Comparison of ENCODE assay signal across 9 mouse cellular contexts in the genomic region with DNA sequence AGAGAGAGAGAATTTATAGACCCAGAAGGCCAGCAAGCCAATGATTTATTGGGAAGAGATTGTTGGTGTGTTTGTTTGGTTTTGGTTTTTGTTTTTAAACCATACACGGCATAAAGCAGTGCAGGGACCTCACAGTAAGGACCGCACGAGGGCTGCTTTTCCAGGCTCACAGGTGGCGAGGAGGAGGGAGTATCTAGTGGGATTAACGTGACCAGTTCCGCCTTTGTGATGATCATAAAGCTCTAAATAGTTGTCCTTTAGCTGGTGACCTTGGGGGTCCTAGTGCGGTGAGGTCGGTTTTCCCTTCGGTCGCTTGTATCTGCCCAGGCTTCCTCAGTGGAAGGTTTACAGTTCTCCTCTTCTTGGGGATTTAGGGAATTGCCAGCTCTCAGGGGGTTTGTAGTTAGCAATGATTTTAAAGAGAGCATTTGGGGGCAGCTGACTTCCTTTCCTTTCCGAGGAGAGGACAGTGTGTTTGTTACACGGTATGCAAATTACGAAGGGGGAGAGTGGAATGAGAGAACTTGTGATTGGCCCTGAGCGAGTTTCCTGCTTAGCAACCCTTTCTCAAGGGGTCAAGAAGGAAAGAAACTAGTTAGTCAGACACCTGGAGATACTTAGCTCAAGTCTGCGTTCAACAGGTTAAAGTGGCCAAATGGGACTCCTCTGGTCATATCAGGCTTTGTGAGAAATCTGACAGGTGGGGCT. TPM values are rescaled to one million over a fixed set of nuclear protein-coding genes. Genes with fewer than 3 reads are reported as not detected.
DNase-seq lines count a peak whose midpoint lies in the region; ATAC-seq lines count a peak whose summit lies in the region.
"Had no signal": no experiment of that assay in that cellular context is flagged by ENCODE, and none has a peak within 500 bp of the region (broad histone marks: within the 10 kb centered on the region; RNA-seq: fewer than 3 reads in every experiment).

No protein-coding gene starts in this region.

- DNase-seq in midbrain, embryonic 11.5 days (ENCODE audit: low spot score, missing footprints) = peak; percentile 77
- peak; percentile 39 for DNase-seq in kidney, postnatal 14 days
- DNase-seq in splenic B cell, adult 2 months (ENCODE audit: low read depth, low spot score) = peak; percentile 54
- DNase-seq in right cerebral cortex, postnatal 4 days = no peak
- DNase-seq in left cerebral cortex, adult 18-20 months (ENCODE audit: low spot score in 2 of 2) = no peak
- DNase-seq: cerebellum, adult 11-12 months had no signal

- H3K9me3 ChIP-seq in midbrain, embryonic 11.5 days (ENCODE audit: control insufficient read depth, low read length) = no peaks in the 10 kb centered on the region
- H3K9me3 ChIP-seq in midbrain, embryonic 13.5 days = no peaks in the 10 kb centered on the region
- H3K9me3 ChIP-seq: neural tube, embryonic 13.5 days had no signal

- no peak overlapping the region for H3K4me2 ChIP-seq in midbrain, embryonic 11.5 days
- no peak overlapping the region for H3K4me2 ChIP-seq in midbrain, embryonic 13.5 days (replicated peaks)
- H3K4me2 ChIP-seq: neural tube, embryonic 13.5 days had no signal

- H3K36me3 ChIP-seq in midbrain, embryonic 11.5 days (ENCODE audit: control insufficient read depth, insufficient read depth, low read length) = no peaks in the 10 kb centered on the region
- no peaks in the 10 kb centered on the region for H3K36me3 ChIP-seq in midbrain, embryonic 13.5 days
- no peaks in the 10 kb centered on the region for H3K36me3 ChIP-seq in splenic B cell, adult 2 months (ENCODE audit: control insufficient read depth, insufficient read depth, low read length, poor library complexity, severe bottlenecking)
- H3K36me3 ChIP-seq: neural tube, embryonic 13.5 days had no signal

- H3K9ac ChIP-seq in midbrain, embryonic 11.5 days (ENCODE audit: low read length) = no peak overlapping the region
- no peak overlapping the region for H3K9ac ChIP-seq in midbrain, embryonic 13.5 days (replicated peaks)
- H3K9ac ChIP-seq: neural tube, embryonic 13.5 days had no signal

- no peaks in the 10 kb centered on the region for H3K27me3 ChIP-seq in midbrain, embryonic 11.5 days (ENCODE audit: control insufficient read depth, insufficient read depth, low read length)
- no peaks in the 10 kb centered on the region for H3K27me3 ChIP-seq in midbrain, embryonic 13.5 days
- no peaks in the 10 kb centered on the region for H3K27me3 ChIP-seq in splenic B cell, adult 2 months (ENCODE audit: control insufficient read depth, insufficient read depth, low read length, poor library complexity, severe bottlenecking)
- H3K27me3 ChIP-seq: neural tube, embryonic 13.5 days had no signal

- no peak for ATAC-seq in midbrain, embryonic 11.5 days (ENCODE audit: low FRiP score)
- ATAC-seq in midbrain, embryonic 13.5 days = no peak
- peak; percentile 10; the same call in 1 of the 2 replicates for ATAC-seq in granulocyte monocyte progenitor cell, adult 5-6 weeks (replicated peaks; ENCODE audit: poor library complexity, severe bottlenecking)

- no peak overlapping the region for H3K27ac ChIP-seq in midbrain, embryonic 11.5 days (ENCODE audit: low read depth, low read length)
- no peak overlapping the region for H3K27ac ChIP-seq in midbrain, embryonic 13.5 days
- H3K27ac ChIP-seq: neural tube, embryonic 13.5 days had no signal

- WGBS in midbrain, embryonic 11.5 days = 21% methylated on average over 15 of the region's 15 CpGs
- 25% methylated on average over 15 of the region's 15 CpGs for WGBS in midbrain, embryonic 13.5 days

- no peaks in the 10 kb centered on the region for H3K4me1 ChIP-seq in midbrain, embryonic 11.5 days (ENCODE audit: control insufficient read depth, insufficient read depth, low read length)
- no peaks in the 10 kb centered on the region; the same call in 1 of the 2 replicates for H3K4me1 ChIP-seq in midbrain, embryonic 13.5 days (replicated peaks)

- H3K4me3 ChIP-seq in midbrain, embryonic 11.5 days (ENCODE audit: low read depth, low read length) = no peak overlapping the region
- no peak overlapping the region for H3K4me3 ChIP-seq in midbrain, embryonic 13.5 days (replicated peaks)
- H3K4me3 ChIP-seq: neural tube, embryonic 13.5 days had no signal

RNA-seq across cellular contexts. Expression of a gene that starts 29.5 kb away (rescaled TPM):
- 37.1 and 38.7 TPM in 2 replicates for polyA plus RNA-seq in midbrain, embryonic 11.5 days (2014; fragmentation: Nextera tagmentation; extraction: Ambion mirVana)
- 22.9 and 24.9 TPM in 2 replicates for polyA plus RNA-seq in midbrain, embryonic 13.5 days (2015; fragmentation: Nextera tagmentation; extraction: Ambion mirVana)
- total RNA-seq in granulocyte monocyte progenitor cell, adult 5-6 weeks (2014; fragmentation: Nextera tagmentation) = 10.1 and 12.9 TPM in 2 replicates
- 18.8 and 20.9 TPM in 2 replicates for total RNA-seq in granulocyte monocyte progenitor cell, adult 5-6 weeks (2017)
- 10 to 100 TPM; 22.0 to 23.2 TPM for total RNA-seq in left cerebral cortex, adult 18-20 months (2021)

RNA-seq across cellular contexts. Expression of a gene that starts 31.9 kb away (rescaled TPM):
- 3.2 and 4.2 TPM in 2 replicates for polyA plus RNA-seq in midbrain, embryonic 11.5 days (2014; fragmentation: Nextera tagmentation; extraction: Ambion mirVana)
- polyA plus RNA-seq in midbrain, embryonic 13.5 days (2015; fragmentation: Nextera tagmentation; extraction: Ambion mirVana) = 5.5 and 5.6 TPM in 2 replicates
- total RNA-seq in granulocyte monocyte progenitor cell, adult 5-6 weeks (2014; fragmentation: Nextera tagmentation) = not detected in 2 replicates
- 0.41 TPM in 1 of 2 replicates, not detected in the other for total RNA-seq in granulocyte monocyte progenitor cell, adult 5-6 weeks (2017)
- total RNA-seq in left cerebral cortex, adult 18-20 months (2021) = 10 to 100 TPM; 48.0 to 55.0 TPM

Comparison
In these comparisons a context has a peak if more than half of its experiments do, and no peak if none do; other contexts are left out.
1. DNase-seq: peak in midbrain, embryonic 11.5 days (single experiment), kidney, postnatal 14 days (single experiment) and splenic B cell, adult 2 months (single experiment); none in right cerebral cortex, postnatal 4 days (single experiment) and left cerebral cortex, adult 18-20 months (0 of 2).
2. RNA of a gene that starts 31.9 kb away (total RNA-seq): 48.0 to 55.0 TPM in left cerebral cortex, adult 18-20 months; 0.41 TPM in granulocyte monocyte progenitor cell, adult 5-6 weeks; every median in the first group is over 10 times any median in the second.